Mouse (Mus musculus) lung, adult 2 months (tissue): ENCODE results near the gene Mdp1.

Experiments
- CTCF ChIP-seq: fragments of 200-500 bp; IDR thresholded peaks from 2 replicates; pipeline ENCODE4 v1.5.1; 2011; ENCODE audit warnings: mild to moderate bottlenecking, low read length, control low read depth; ENCODE audit not compliant: insufficient read depth
- POLR2A ChIP-seq: fragments of 200-500 bp; IDR thresholded peaks from 2 replicates; pipeline ENCODE4 v1.6.1; 2011; ENCODE audit warnings: low read depth, mild to moderate bottlenecking, control low read depth, low read length, borderline replicate concordance; ENCODE audit errors: extremely low read depth

DNA sequence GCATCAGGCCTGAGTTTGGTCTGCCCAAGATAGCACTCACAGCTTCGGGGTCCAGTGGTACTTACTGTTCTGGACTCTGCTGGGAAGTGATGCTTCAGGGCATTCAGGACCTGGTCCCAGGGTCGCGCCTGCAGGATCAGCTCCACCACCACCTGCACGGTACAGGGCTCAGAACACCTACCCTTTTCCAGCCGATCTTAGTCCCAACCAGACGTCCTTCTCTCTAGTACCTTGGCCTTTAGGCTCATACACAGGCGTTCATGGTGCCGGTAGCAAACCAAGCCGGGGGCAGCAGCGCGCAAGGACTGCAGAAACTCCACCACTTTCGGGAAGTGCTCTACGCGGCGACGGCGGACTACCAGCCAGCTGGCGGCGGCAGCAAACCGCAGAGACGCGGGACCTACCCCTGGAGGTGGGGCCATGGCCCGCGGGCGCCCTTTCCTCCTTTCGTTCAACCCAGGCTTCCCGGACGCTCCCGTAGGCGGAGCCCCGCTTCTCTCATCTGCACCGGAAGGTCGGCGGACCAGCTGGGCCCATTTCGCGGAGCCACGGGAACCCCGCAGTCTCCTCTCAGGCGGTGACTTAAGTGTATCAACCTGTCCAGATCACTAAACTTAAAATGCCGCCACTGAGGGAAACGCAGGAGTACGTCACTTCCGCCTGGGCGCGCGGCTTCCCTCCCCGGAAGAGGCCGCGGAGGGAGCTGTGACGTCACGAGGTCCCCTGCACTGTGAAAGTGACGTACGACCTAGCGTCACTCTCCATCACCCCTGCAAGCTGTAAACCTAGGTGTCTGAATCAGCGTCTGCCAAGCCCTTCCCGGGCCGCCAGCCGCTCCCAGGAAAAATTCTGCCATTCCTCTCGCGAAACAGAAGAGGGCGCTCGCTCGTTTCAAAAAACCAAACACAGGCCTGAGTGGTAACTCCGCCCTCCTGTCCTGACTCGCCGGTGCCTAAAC lies 21.1 kb upstream of the Mdp1 start, which contains the start of gene Tinf2:
- peak; percentile 48 for TF ChIP-seq CTCF
- TF ChIP-seq POLR2A = peak; percentile 39; the same call in 1 of the 2 replicates
